ENCODE assay signal across 8 mouse cellular contexts in genomic region chr17:34590154-34590987, GRCm38 (mm10). TPM values are rescaled to one million over a fixed set of nuclear protein-coding genes. Genes with fewer than 3 reads are reported as not detected.
DNase-seq lines count a peak whose midpoint lies in the region; ATAC-seq and TF ChIP-seq lines count a peak whose summit lies in the region.

No protein-coding gene starts in this region.

- no peak for TF ChIP-seq EP300 in heart, adult 2 months (IDR thresholded peaks at IDR 0.05; ENCODE audit: insufficient read depth, low read depth, low read length)

- peak overlapping the region; percentile 97 for H3K27ac ChIP-seq in heart, adult 2 months
- peak overlapping the region; percentile 6; the same call in 1 of the 2 replicates for H3K27ac ChIP-seq in ES-E14 (ENCODE audit: insufficient read depth, low read depth, low read length, poor library complexity, severe bottlenecking)
- peak overlapping the region; percentile 98 for H3K27ac ChIP-seq in heart, embryonic 15.5 days
- peak overlapping the region; percentile 87 for H3K27ac ChIP-seq in liver, embryonic 15.5 days (replicated peaks)

- TF ChIP-seq POLR2A in heart, adult 2 months (IDR thresholded peaks at IDR 0.05; ENCODE audit: insufficient read depth, low read depth, low read length): no peak

- H3K9ac ChIP-seq in heart, adult 2 months (ENCODE audit: low read depth, low read length): peak overlapping the region; percentile 55
- H3K9ac ChIP-seq in ES-E14 (ENCODE audit: insufficient read depth, low read depth, low read length, poor library complexity, severe bottlenecking): peak overlapping the region; percentile 39; the same call in 1 of the 2 replicates
- peak overlapping the region; percentile 4; the same call in 1 of the 2 replicates for H3K9ac ChIP-seq in heart, embryonic 15.5 days
- H3K9ac ChIP-seq in liver, embryonic 15.5 days: peak overlapping the region; percentile 91; the same call in 1 of the 2 replicates

- no peak for ATAC-seq in heart, embryonic 15.5 days (replicated peaks; ENCODE audit: insufficient number of reproducible peaks, insufficient read depth, low FRiP score, low read depth)
- ATAC-seq in liver, embryonic 15.5 days (ENCODE audit: insufficient read depth): no peak

- H3K27me3 ChIP-seq in heart, adult 2 months (ENCODE audit: control insufficient read depth, insufficient read depth, low read length): no peaks in the 10 kb centered on the region
- H3K27me3 ChIP-seq in heart, embryonic 15.5 days: peaks cover 3% of the 10 kb centered on the region; the same call in 1 of the 2 replicates
- H3K27me3 ChIP-seq in liver, embryonic 15.5 days: peaks cover 12% of the 10 kb centered on the region; the same call in 1 of the 2 replicates

- H3K9me3 ChIP-seq in ES-E14 (ENCODE audit: control insufficient read depth, insufficient read depth, low read depth, low read length): no peaks in the 10 kb centered on the region
- no peaks in the 10 kb centered on the region for H3K9me3 ChIP-seq in heart, embryonic 15.5 days (replicated peaks)
- no peaks in the 10 kb centered on the region for H3K9me3 ChIP-seq in liver, embryonic 15.5 days (replicated peaks)

- peak in 1 of 2 experiments; percentile 38 for DNase-seq in heart, adult 2 months
- no peak for DNase-seq in heart, postnatal 4 days
- DNase-seq in ES-E14 (ENCODE audit: low read depth, low spot score): no peak
- DNase-seq in thymus, postnatal 4 days: peak; percentile 63
- no peak for DNase-seq in urinary bladder, adult 18-20 months (ENCODE audit: low spot score in 2 of 2)
- no peak for DNase-seq in layer of hippocampus, adult 9-11 months

- in situ Hi-C loops in ES-E14 (cut with MboI; ENCODE audit: low sequenced_read_pairs in 2 of 2, unreplicated experiment in 2 of 2): no loop called here

- peak overlapping the region; percentile 96 for H3K4me2 ChIP-seq in heart, embryonic 15.5 days
- peak overlapping the region; percentile 100 for H3K4me2 ChIP-seq in liver, embryonic 15.5 days

- 56% methylated on average over 15 of the region's 15 CpGs for WGBS in heart, adult 2 months
- 70% methylated on average over 15 of the region's 15 CpGs for WGBS in heart, embryonic 15.5 days
- WGBS in liver, embryonic 15.5 days (ENCODE audit: insufficient replicate concordance): 43% methylated on average over 15 of the region's 15 CpGs

- H3K4me3 ChIP-seq in heart, adult 2 months: peak overlapping the region; percentile 33
- H3K4me3 ChIP-seq in ES-E14 (ENCODE audit: insufficient read depth in 1 of 2, low read depth in 1 of 2, low read length in 2 of 2, poor library complexity in 1 of 2, severe bottlenecking in 1 of 2): peak overlapping the region in 1 of 2 experiments; percentile 40; a peak in 1 of 4 replicates
- H3K4me3 ChIP-seq in heart, embryonic 15.5 days: peak overlapping the region; percentile 95
- peak overlapping the region; percentile 84 for H3K4me3 ChIP-seq in liver, embryonic 15.5 days (replicated peaks)

- peaks cover 20% of the 10 kb centered on the region for H3K4me1 ChIP-seq in heart, adult 2 months (ENCODE audit: control insufficient read depth, insufficient read depth, low read length)
- peaks cover 19 to 43% of the 10 kb centered on the region in 2 experiments for H3K4me1 ChIP-seq in ES-E14 (ENCODE audit: control insufficient read depth in 2 of 2, insufficient read depth in 2 of 2, low read length in 2 of 2, poor library complexity in 1 of 2)
- peaks cover 73% of the 10 kb centered on the region for H3K4me1 ChIP-seq in heart, embryonic 15.5 days (replicated peaks)
- H3K4me1 ChIP-seq in liver, embryonic 15.5 days (replicated peaks): peaks cover 81% of the 10 kb centered on the region

- no peaks in the 10 kb centered on the region for H3K79me2 ChIP-seq in heart, adult 2 months (replicated peaks; ENCODE audit: control insufficient read depth, insufficient read depth, low read length)

- intact Hi-C loops in heart, adult 2 months (cut with DNase I): loop anchor here (10.0 kb wide), 1 partner anchor 666 kb away; the partner anchor contains the start of gene Rgl2

- no peak for TF ChIP-seq CTCF in heart, adult 2 months (IDR thresholded peaks at IDR 0.05)

- no peaks in the 10 kb centered on the region for H3K36me3 ChIP-seq in heart, adult 2 months (ENCODE audit: control insufficient read depth, insufficient read depth, low read length)
- peaks cover 11% of the 10 kb centered on the region; the same call in 1 of the 2 replicates for H3K36me3 ChIP-seq in ES-E14 (ENCODE audit: control insufficient read depth, insufficient read depth, low read length, poor library complexity, severe bottlenecking)
- H3K36me3 ChIP-seq in heart, embryonic 15.5 days: peaks cover 10% of the 10 kb centered on the region; the same call in 1 of the 2 replicates
- peaks cover 15% of the 10 kb centered on the region for H3K36me3 ChIP-seq in liver, embryonic 15.5 days (replicated peaks)

TF ChIP-seq in ES-E14, 5 proteins besides CTCF, POLR2A, EP300 and RAD21:
- TF ChIP-seq HCFC1 (IDR thresholded peaks at IDR 0.05; ENCODE audit: borderline replicate concordance, insufficient read depth, low read length) (no peak), ZC3H11A (IDR thresholded peaks at IDR 0.05; ENCODE audit: borderline replicate concordance, low read depth, low read length) (no peak), CHD2 (IDR thresholded peaks at IDR 0.05; ENCODE audit: low read depth, low read length) (no peak), MAFK (IDR thresholded peaks at IDR 0.05; ENCODE audit: insufficient read depth, low read depth, low read length) (no peak)

RNA-seq across cellular contexts. Expression of gene Pbx2, which starts 0.7 kb away (rescaled TPM):
- total RNA-seq in heart, adult 2 months (2021): 10 to 100 TPM; 16.1 to 18.4 TPM
- polyA plus RNA-seq in heart, adult 2 months (2012; rRNA removed): 22.1 and 28.3 TPM in 2 replicates
- 10 to 100 TPM; 34.6 to 39.5 TPM for total RNA-seq in heart, postnatal 4 days (2021)
- total RNA-seq in ES-E14 (2012; rRNA removed): 36.0 and 47.2 TPM in 2 replicates
- 4.8 and 5.5 TPM in 2 replicates for polyA plus RNA-seq in heart, embryonic 15.5 days (2015; fragmentation: Nextera tagmentation; extraction: Ambion mirVana)
- polyA plus RNA-seq in liver, embryonic 15.5 days (2015; fragmentation: Nextera tagmentation; extraction: Ambion mirVana): 2.4 and 2.8 TPM in 2 replicates

RNA-seq across cellular contexts. Expression of gene Gpsm3, which starts 0.8 kb away (rescaled TPM):
- total RNA-seq in heart, adult 2 months (2021): 1 to 10 TPM; 3.9 to 5.2 TPM
- 4.4 and 6.4 TPM in 2 replicates for polyA plus RNA-seq in heart, adult 2 months (2012; rRNA removed)
- 1 to 10 TPM; 3.9 to 4.4 TPM for total RNA-seq in heart, postnatal 4 days (2021)
- total RNA-seq in ES-E14 (2012; rRNA removed): 4.9 and 5.8 TPM in 2 replicates
- polyA plus RNA-seq in heart, embryonic 15.5 days (2015; fragmentation: Nextera tagmentation; extraction: Ambion mirVana): 5.5 and 13.1 TPM in 2 replicates
- 14.9 and 17.6 TPM in 2 replicates for polyA plus RNA-seq in liver, embryonic 15.5 days (2015; fragmentation: Nextera tagmentation; extraction: Ambion mirVana)

RNA-seq across cellular contexts. Expression of gene Ager, which starts 7.3 kb away (rescaled TPM):
- under 1 TPM; 0.14 to 0.18 TPM for total RNA-seq in heart, adult 2 months (2021)
- polyA plus RNA-seq in heart, adult 2 months (2012; rRNA removed): 0.38 and 2.2 TPM in 2 replicates
- 1 to 10 TPM; 1.6 TPM for total RNA-seq in heart, postnatal 4 days (2021)
- 2.3 and 2.5 TPM in 2 replicates for total RNA-seq in ES-E14 (2012; rRNA removed)
- 6.4 and 12.3 TPM in 2 replicates for polyA plus RNA-seq in heart, embryonic 15.5 days (2015; fragmentation: Nextera tagmentation; extraction: Ambion mirVana)
- polyA plus RNA-seq in liver, embryonic 15.5 days (2015; fragmentation: Nextera tagmentation; extraction: Ambion mirVana): 0.70 and 0.88 TPM in 2 replicates

RNA-seq across cellular contexts. Expression of gene Rnf5, which starts 13.1 kb away (rescaled TPM):
- total RNA-seq in heart, adult 2 months (2021): 10 to 100 TPM; 37.6 to 40.4 TPM
- 71.7 and 92.2 TPM in 2 replicates for polyA plus RNA-seq in heart, adult 2 months (2012; rRNA removed)
- total RNA-seq in heart, postnatal 4 days (2021): 10 to 100 TPM; 40.6 to 40.8 TPM
- total RNA-seq in ES-E14 (2012; rRNA removed): 21.4 and 22.8 TPM in 2 replicates
- 99.7 and 111 TPM in 2 replicates for polyA plus RNA-seq in heart, embryonic 15.5 days (2015; fragmentation: Nextera tagmentation; extraction: Ambion mirVana)
- 88.4 and 106 TPM in 2 replicates for polyA plus RNA-seq in liver, embryonic 15.5 days (2015; fragmentation: Nextera tagmentation; extraction: Ambion mirVana)

RNA-seq across cellular contexts. Expression of gene Agpat1, which starts 13.7 kb away (rescaled TPM):
- 10 to 100 TPM; 64.8 to 68.9 TPM for total RNA-seq in heart, adult 2 months (2021)
- 178 and 184 TPM in 2 replicates for polyA plus RNA-seq in heart, adult 2 months (2012; rRNA removed)
- total RNA-seq in heart, postnatal 4 days (2021): 10 to 100 TPM; 59.3 to 62.4 TPM
- 55.9 and 62.7 TPM in 2 replicates for total RNA-seq in ES-E14 (2012; rRNA removed)
- 45.7 and 53.9 TPM in 2 replicates for polyA plus RNA-seq in heart, embryonic 15.5 days (2015; fragmentation: Nextera tagmentation; extraction: Ambion mirVana)
- polyA plus RNA-seq in liver, embryonic 15.5 days (2015; fragmentation: Nextera tagmentation; extraction: Ambion mirVana): 21.1 and 23.6 TPM in 2 replicates

Comparison
In these comparisons a context has a peak if more than half of its experiments do, and no peak if none do; other contexts are left out.
1. H3K27ac ChIP-seq: peak in every context shown above with its lines; median percentile 98 in heart, embryonic 15.5 days; 97 in heart, adult 2 months; 87 in liver, embryonic 15.5 days; 6 in ES-E14.
2. H3K9ac ChIP-seq: peak in every context shown above with its lines; median percentile 91 in liver, embryonic 15.5 days; 55 in heart, adult 2 months; 39 in ES-E14; 4 in heart, embryonic 15.5 days.